Mouse (Mus musculus) heart, embryonic 16.5 days (tissue): ENCODE data around the gene Uvssa. TPM values are rescaled to one million over a fixed set of nuclear protein-coding genes. Genes with fewer than 3 reads are reported as not detected.

Experiments used
- ATAC-seq: fragments of 200-750 bp; cut with Nextera tagmentation; replicated peaks from 2 replicates; pipeline ENCODE4 v1.8.0; 2017; ENCODE audit warnings: moderate number of reproducible peaks; ENCODE audit not compliant: insufficient read depth, low FRiP score; ENCODE audit errors: extremely low read depth
- H3K27ac ChIP-seq: fragments of 300-500 bp; sonication (generic); 2 replicates; pipeline ENCODE4 v1.5.1; 2014; ENCODE audit warnings: mild to moderate bottlenecking, low read length, control low read depth, moderate library complexity
- H3K27me3 ChIP-seq: fragments of 300-500 bp; sonication (generic); 2 replicates; pipeline ENCODE4 v1.6.1; 2014; ENCODE audit warnings: low read length, mixed read lengths; ENCODE audit not compliant: control insufficient read depth, insufficient read depth
- H3K36me3 ChIP-seq: fragments of 300-500 bp; sonication (generic); 2 replicates; pipeline ENCODE4 v1.6.1; 2014; ENCODE audit not compliant: control insufficient read depth, insufficient read depth
- H3K4me1 ChIP-seq: fragments of 300-500 bp; sonication (generic); 2 replicates; pipeline ENCODE4 v1.6.1; 2014; ENCODE audit warnings: low read length, mixed read lengths; ENCODE audit not compliant: control insufficient read depth, insufficient read depth
- H3K4me2 ChIP-seq: fragments of 300-500 bp; sonication (generic); 2 replicates; pipeline ENCODE4 v1.6.1; 2014; ENCODE audit warnings: low read depth, mild to moderate bottlenecking, control low read depth, low read length
- H3K4me3 ChIP-seq: fragments of 300-500 bp; sonication (generic); 2 replicates; pipeline ENCODE4 v1.5.1; 2014; ENCODE audit warnings: mild to moderate bottlenecking, control low read depth, low read length
- H3K9ac ChIP-seq: fragments of 300-500 bp; sonication (generic); 2 replicates; pipeline ENCODE4 v1.6.1; 2014; ENCODE audit warnings: low read length, control low read depth
- H3K9me3 ChIP-seq: fragments of 300-500 bp; sonication (generic); replicated peaks from 2 replicates; pipeline ENCODE4 v1.6.1; 2016; ENCODE audit warnings: low read length; ENCODE audit not compliant: control insufficient read depth
- WGBS: fragments of 180-500 bp; shearing (Covaris S2); extraction: QIAGEN DNeasy Blood & Tissue Kit; methylation state at CpG from one replicate; pipeline ENCODE4 v1.1.7; 2014; 5-methylcytosine and 5-hydroxymethylcytosine counted together
- polyA plus RNA-seq: library from polyadenylated mRNA; unstranded; fragments of >200 nt; fragmentation: Nextera tagmentation; extraction: Ambion mirVana; gene quantifications from 2 replicates; pipeline ENCODE4 v1.2.1, GENCODE M21; 2015

The Uvssa gene
- polyA plus RNA-seq, 1 experiment from 2014 or later, result 4.7 TPM

DNA sequence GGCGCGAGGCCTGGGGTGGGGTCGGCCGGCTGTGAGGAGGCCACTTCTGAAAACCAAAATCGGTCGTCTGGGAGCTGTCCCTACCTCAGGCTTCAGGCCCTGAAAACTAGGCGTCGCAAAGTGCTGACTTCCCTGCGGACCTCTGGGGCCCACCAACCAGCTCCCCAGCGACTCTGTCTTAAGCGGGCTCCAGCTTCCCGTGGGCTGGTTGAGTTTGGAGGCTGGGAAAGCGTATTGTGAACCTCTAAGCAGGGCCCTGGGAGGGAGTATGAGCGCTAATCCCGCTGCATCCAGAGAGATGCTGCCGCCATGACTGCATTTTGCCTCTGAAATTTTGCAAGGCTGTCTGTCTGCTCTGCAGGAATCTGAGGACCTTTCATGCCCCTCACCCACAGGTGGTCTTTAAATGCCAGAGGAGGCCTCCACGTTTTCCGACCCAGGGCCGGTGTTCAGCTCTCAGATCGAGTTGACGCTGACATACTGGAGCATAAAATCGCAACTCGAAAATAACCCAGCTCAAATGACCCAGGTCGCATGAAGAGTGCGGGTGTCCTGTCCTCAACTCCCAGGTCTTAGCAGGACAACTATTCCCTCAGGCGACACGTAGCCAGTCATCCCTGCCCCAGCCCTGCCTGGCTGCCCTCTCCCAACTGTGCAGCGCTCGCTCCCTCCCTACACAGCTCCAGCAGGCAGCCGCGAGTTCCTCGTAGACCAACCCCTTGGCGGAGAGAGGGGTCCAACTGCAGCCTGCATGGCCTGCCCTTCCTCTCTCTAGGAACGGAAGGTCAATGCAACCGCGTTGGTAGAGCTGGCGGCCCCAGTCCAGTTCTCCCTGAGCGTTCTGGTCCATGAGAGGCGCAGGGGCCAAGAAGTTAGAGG, 53.9 kb downstream of the Uvssa start:
- H3K27ac ChIP-seq, result no peak overlapping the region
- no peaks in the 10 kb centered on the region for H3K36me3 ChIP-seq
- peaks cover 18% of the 10 kb centered on the region for H3K4me1 ChIP-seq
- no peak overlapping the region for H3K4me3 ChIP-seq
- H3K4me2 ChIP-seq, result no peak overlapping the region
- H3K9ac ChIP-seq, result no peak overlapping the region
- 1% methylated on average over 39 of the region's 39 CpGs for WGBS
- ATAC-seq, result no peak
- no peaks in the 10 kb centered on the region for H3K9me3 ChIP-seq
- H3K27me3 ChIP-seq, result peaks cover 100% of the 10 kb centered on the region

DNA sequence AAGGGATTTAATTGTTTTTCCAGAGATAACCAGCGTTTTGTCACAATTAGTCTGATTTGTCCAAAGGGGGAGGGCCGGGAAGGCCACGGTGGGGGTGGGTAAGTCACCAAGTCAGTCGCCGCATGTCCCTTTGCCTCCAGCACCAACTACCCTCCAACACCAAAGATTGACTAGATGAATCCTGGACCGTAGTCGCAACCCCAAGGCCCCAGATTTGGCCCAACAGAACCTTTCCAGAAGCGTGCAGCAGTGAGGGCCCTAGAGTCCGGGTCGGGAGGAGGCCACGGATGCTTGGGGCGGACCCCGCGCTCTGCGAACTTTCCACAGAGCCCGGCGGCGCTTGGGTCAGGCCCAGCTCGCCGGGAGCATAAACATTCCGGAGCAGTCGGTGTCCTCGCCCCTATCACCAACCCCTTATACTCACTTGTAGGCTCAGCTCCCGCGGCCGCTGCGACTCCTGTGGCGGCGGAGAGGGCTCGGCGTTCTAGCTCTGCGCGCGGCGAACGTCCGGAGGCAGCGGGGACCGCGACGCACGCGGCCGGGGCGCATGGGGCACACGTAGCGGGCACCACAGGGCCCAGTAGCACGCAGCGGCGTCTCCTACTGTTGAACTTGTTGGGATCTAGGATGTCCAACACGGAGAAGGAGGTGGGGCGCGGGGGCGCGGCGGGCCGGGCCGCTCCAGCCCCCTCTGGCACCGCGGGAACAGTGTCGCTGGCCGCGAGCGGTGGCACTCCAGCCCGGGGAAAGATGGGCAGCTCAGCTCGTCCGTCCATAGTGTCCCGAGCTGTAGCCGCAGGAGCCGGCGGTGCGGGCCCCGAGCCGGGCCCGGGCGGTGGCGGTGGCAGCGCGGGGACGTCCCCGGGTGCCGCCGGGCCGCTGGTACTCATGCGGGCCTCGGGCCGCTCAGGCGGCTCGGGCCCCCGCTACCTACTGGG, 55.1 kb downstream of the Uvssa start, which contains the start of gene Nkx1-1:
Gene Nkx1-1 (minus strand): TSS at position 776 of the 938 bp plus-strand sequence.
- peak within 1 kb of the TSS; percentile 43 for H3K4me3 ChIP-seq
- WGBS, result under 1% methylated on average over 87 of the region's 90 CpGs
- H3K4me2 ChIP-seq, result peak within 1 kb of the TSS; percentile 50
- no peak within 1 kb of the TSS for H3K9ac ChIP-seq
- no peak within 1 kb of the TSS for H3K27ac ChIP-seq
- H3K27me3 ChIP-seq, result peaks cover 96% of the 10 kb centered on the region
- H3K4me1 ChIP-seq, result peaks cover 18% of the 10 kb centered on the region
- no peak for ATAC-seq
- no peaks in the 10 kb centered on the region for H3K36me3 ChIP-seq
- H3K9me3 ChIP-seq, result no peaks in the 10 kb centered on the region

DNA sequence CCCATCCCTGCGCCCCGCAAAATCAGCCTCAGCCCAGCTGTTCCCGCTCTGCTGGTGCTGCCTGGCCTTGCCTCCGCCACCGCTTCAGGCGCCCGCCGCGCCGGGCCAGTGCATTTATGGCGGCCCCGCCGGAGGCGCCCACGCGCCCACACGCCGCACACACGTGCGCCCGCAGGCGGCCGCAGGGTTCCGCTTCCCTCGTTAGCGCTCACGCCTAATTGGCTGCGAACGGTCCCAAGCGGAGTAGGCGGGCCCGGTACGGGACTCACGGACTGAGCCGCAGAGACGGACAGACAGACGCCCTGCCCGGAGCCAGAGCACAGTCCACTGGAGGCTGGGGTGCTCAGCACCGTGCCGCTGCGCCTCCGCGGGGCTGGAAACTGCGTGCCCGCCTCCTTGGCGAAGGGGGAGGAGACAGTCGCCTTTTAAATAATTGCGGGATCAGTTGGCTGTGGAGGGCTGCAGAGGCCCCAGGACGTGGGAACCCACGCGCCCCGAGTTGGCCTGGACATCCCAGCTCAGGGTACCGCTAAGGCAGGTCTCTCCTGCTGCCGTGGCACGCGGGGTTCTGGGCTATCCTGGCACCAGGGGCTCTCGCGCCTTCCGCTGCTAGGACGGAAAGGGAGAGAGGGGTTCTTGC, 55.9 kb downstream of the Uvssa start:
- H3K4me1 ChIP-seq, result peaks cover 18% of the 10 kb centered on the region
- H3K27ac ChIP-seq, result no peak overlapping the region
- peaks cover 93% of the 10 kb centered on the region for H3K27me3 ChIP-seq
- peak overlapping the region; percentile 43 for H3K4me3 ChIP-seq
- no peaks in the 10 kb centered on the region for H3K36me3 ChIP-seq
- 1% methylated on average over 60 of the region's 60 CpGs for WGBS
- no peak for ATAC-seq
- H3K9me3 ChIP-seq, result no peaks in the 10 kb centered on the region
- H3K4me2 ChIP-seq, result peak overlapping the region; percentile 50
- H3K9ac ChIP-seq, result no peak overlapping the region

DNA sequence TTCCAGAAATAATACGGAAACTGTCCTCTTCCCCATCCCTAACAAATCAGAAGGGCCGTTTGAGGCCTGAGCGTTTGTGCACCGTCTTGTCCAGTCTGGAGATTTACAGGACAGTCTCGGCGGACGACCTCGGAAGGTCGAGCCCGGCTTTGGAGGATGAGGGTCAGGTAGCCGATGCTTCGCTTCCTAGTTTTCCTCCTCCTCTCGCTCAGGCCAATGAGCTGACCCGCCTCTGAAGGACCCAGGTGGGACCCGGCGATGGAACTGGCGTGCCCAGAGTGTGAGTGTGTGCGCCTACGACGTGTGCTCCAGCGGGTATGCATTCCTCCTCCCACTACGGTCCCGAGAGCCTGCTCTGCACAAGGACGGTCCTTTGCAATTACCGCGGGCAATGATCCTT, 56.8 kb downstream of the Uvssa start:
- no peak for ATAC-seq

DNA sequence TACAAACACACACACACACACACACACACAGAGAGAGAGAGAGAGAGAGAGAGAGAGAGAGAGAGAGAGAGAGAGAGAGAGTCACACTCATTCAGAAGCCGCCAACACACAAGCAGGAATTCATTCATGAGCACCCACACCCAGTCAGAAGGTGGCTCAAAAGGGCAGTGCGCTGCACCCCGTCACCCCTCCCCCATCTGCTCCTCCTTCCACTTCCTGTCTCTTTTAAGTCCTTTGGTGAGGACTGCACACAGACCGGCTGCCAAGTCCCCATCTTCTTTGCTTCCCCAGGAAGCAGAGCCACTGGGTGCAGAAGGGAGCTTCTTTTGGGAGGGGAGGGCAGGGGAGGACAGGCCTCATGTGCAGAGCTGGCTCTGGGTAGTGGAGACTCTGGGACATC, 57.6 kb downstream of the Uvssa start:
- 2% methylated on average over 4 of the region's 4 CpGs for WGBS
- no peak for ATAC-seq
- no peak overlapping the region for H3K4me3 ChIP-seq

More for the DNA sequence above, 56.8 kb downstream of the Uvssa start:
- Histone ChIP-seq H3K4me3 (no peak overlapping the region), H3K9me3 (no peaks in the 10 kb centered on the region), H3K27me3 (peaks cover 86% of the 10 kb centered on the region), H3K36me3 (no peaks in the 10 kb centered on the region), H3K4me1 (peaks cover 18% of the 10 kb centered on the region), H3K4me2 (no peak overlapping the region), H3K27ac (no peak overlapping the region), H3K9ac (no peak overlapping the region)
- 2% methylated on average over 26 of the region's 26 CpGs for WGBS

DNA sequence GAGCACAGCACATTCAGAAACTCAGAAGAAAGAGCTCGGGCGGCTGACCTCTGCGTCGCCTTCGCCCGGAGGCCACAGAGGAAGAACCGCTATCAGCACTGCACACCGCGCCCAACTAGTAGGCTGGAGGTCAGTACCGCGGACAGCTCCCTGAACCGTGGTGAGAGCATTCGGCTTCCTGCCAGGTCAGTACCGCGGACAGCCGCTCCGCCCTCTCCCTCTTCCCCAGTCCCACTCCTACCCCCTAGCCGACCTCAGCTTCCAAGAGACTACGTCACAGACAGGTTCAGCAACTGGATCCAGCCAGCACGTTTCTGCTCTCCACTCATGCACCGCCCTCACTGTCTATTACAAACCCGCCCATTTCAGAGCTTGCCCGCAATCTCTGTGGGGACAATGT, 59.9 kb downstream of the Uvssa start:
- Histone ChIP-seq H3K36me3 (no peaks in the 10 kb centered on the region), H3K4me3 (no peak overlapping the region), H3K4me2 (no peak overlapping the region), H3K9me3 (no peaks in the 10 kb centered on the region), H3K27ac (no peak overlapping the region), H3K27me3 (peaks cover 79% of the 10 kb centered on the region), H3K4me1 (peaks cover 8% of the 10 kb centered on the region), H3K9ac (no peak overlapping the region)
- peak; percentile 83 for ATAC-seq
- WGBS, result 2% methylated on average over 23 of the region's 23 CpGs

More for the DNA sequence above, 57.6 kb downstream of the Uvssa start:
- no peak overlapping the region for H3K27ac ChIP-seq
- H3K4me2 ChIP-seq, result no peak overlapping the region
- peaks cover 15% of the 10 kb centered on the region for H3K4me1 ChIP-seq
- H3K9me3 ChIP-seq, result no peaks in the 10 kb centered on the region
- peaks cover 82% of the 10 kb centered on the region for H3K27me3 ChIP-seq
- H3K36me3 ChIP-seq, result no peaks in the 10 kb centered on the region
- H3K9ac ChIP-seq, result no peak overlapping the region

- ATAC-seq, result no peak
- H3K9ac ChIP-seq, result peak overlapping the region; percentile 46
- WGBS, result 7% methylated on average over 56 of the region's 56 CpGs
Observed at GRCm38 (mm10) chr5:33442927-33443710, 64.8 kb downstream of the Uvssa start.

GRCm38 (mm10) chr5:33443794-33444193, 65.4 kb downstream of the Uvssa start:
- Histone ChIP-seq H3K4me1 (peaks cover 2% of the 10 kb centered on the region; the same call in 1 of the 2 replicates), H3K4me3 (no peak overlapping the region), H3K27ac (no peak overlapping the region), H3K36me3 (no peaks in the 10 kb centered on the region), H3K9me3 (no peaks in the 10 kb centered on the region), H3K9ac (no peak overlapping the region), H3K4me2 (no peak overlapping the region), H3K27me3 (peaks cover 53% of the 10 kb centered on the region)
- ATAC-seq, result no peak
- 49% methylated on average over 9 of the region's 9 CpGs for WGBS

More at GRCm38 (mm10) chr5:33442927-33443710, 64.8 kb downstream of the Uvssa start:
- Histone ChIP-seq H3K27me3 (peaks cover 54% of the 10 kb centered on the region), H3K9me3 (no peaks in the 10 kb centered on the region), H3K36me3 (no peaks in the 10 kb centered on the region), H3K27ac (no peak overlapping the region), H3K4me1 (peaks cover 2% of the 10 kb centered on the region; the same call in 1 of the 2 replicates), H3K4me3 (peak overlapping the region; percentile 34), H3K4me2 (peak overlapping the region; percentile 60)
